Mouse (Mus musculus): ENCODE results near the gene Cd44. TPM values are rescaled to one million over a fixed set of nuclear protein-coding genes. Genes with fewer than 3 reads are reported as not detected.
A peak's percentile ranks its signal among the peaks of the same experiment; 100 is the strongest.

Cd44 gene
- total RNA-seq, 2 experiments from 2014 or later, result 4.1 to 5.2 TPM

DNA sequence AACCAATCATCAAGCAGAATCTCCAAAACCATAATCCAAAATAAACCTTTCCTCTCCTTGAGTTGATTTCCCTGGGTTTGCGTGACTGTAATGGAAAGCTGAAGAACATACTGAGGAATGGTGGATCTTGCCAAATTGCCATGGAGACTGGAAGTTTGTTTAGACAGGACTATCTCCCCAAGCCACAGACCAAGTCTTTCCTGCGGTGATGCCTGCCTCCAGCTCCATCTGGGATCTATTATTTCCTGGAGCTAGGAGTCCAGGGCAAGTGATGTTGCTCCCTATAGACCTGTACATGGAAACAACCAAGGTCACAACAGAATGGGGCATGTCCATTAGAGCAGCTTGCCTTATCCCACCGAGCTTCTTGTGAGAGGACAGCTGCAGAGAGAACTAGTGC lies 15.1 kb upstream of the Cd44 start:
- intact Hi-C loops (cut with DNase I), result no loop called here
- peak; percentile 36 to 71 for DNase-seq (ENCODE audit: low spot score in 2 of 2)

DNA sequence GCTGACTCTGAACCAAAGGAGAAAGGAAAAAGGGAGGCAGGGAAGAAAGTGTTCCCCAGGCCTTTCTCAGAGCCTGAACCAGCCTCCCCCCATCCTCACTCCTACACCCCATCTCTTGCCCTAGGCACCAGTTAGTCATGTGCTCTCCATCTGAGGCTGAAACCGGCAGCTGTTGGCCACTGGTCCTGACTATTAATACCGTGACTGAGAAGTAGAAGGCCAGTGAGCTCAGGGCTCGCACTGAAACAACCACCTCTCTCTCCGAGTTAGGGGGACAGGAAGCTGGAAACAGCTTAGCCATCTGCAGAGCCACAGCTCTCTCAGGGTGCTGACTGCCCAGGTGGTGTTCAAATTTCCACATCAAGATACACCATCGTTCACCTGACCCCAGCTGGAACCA lies 13.2 kb upstream of the Cd44 start:
- intact Hi-C loops (cut with DNase I), result no loop called here
- DNase-seq (ENCODE audit: low spot score in 2 of 2), result no peak

DNA sequence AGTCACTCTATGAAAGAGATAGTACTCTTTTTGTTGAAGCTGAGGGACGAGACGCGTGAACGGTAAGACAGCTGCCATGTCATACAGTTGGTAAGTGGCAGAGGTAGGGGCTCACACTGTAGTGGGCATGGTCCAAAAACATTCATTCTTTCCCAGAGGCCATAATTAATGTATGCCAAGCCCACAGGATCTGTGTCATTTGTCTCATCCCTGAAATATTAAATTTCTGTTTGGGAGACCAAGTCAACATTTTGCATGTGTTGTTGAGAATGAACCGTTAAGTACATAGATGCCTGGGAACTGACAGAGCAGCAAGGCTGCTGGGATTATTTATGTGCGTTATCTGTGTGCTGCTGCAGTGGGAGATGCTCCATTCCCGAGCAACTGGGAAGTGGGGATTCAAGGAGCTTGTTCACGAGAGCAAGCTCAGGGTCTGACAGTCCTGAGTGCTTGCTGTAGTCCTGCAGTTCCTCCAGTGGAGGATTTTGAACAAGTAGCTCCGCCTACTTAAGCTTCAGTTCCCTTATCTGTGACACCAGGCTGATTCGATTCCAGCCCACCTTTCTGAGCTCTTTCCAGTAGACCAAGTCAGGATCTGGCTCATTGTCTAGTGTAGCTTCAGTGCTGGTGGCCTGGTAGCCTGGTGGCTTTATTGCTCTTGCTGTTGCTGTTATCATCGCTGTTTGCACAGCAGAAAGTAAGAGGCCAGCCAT lies 12.5 kb upstream of the Cd44 start:
- DNase-seq (ENCODE audit: low spot score in 2 of 2), result no peak
- intact Hi-C loops (cut with DNase I), result no loop called here

- no peak for DNase-seq (ENCODE audit: low spot score in 2 of 2)
- intact Hi-C loops (cut with DNase I), result no loop called here
Observed at GRCm38 (mm10) chr2:102912951-102913350, 11.5 kb upstream of the Cd44 start.

GRCm38 (mm10) chr2:102912469-102912868 lies 11.0 kb upstream of the Cd44 start:
- no peak for DNase-seq (ENCODE audit: low spot score in 2 of 2)
- intact Hi-C loops (cut with DNase I), result no loop called here

GRCm38 (mm10) chr2:102909403-102909802 lies 7.9 kb upstream of the Cd44 start:
- intact Hi-C loops (cut with DNase I), result no loop called here
- DNase-seq (ENCODE audit: low spot score in 2 of 2), result no peak

GRCm38 (mm10) chr2:102905604-102906003 lies 4.1 kb upstream of the Cd44 start:
- DNase-seq (ENCODE audit: low spot score in 2 of 2), result no peak
- intact Hi-C loops (cut with DNase I), result no loop called here

GRCm38 (mm10) chr2:102901828-102902223 lies 361 bp upstream of the Cd44 start:
- no peak for DNase-seq (ENCODE audit: low spot score in 2 of 2)
- intact Hi-C loops (cut with DNase I), result no loop called here

GRCm38 (mm10) chr2:102900230-102900721 lies 1.2 kb downstream of the Cd44 start:
- intact Hi-C loops (cut with DNase I), result no loop called here
- no peak for DNase-seq (ENCODE audit: low spot score in 2 of 2)

DNA sequence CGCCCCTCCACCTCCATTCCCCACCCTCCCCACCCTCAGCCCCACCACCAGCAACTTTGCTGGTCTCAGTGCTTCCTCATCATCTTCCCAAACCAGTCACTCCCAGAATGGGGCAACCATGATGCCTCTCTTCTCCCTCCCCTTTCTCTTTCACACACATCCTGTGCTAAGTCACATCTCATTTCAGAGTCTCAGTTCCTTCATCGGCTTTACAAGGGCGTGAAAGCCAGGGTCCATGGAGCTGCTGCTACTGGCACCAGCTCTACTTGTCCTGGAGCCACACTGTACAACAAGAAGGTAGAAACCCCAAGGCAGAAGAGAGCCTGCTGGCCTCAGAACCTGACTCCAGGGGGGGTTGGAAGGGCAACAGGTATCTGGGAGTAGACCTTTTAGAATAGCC lies 2.2 kb downstream of the Cd44 start:
- DNase-seq (ENCODE audit: low spot score in 2 of 2), result no peak
- intact Hi-C loops (cut with DNase I), result no loop called here

GRCm38 (mm10) chr2:102898585-102898984 lies 2.9 kb downstream of the Cd44 start:
- intact Hi-C loops (cut with DNase I), result no loop called here
- DNase-seq (ENCODE audit: low spot score in 2 of 2), result no peak

GRCm38 (mm10) chr2:102896154-102896553 lies 5.3 kb downstream of the Cd44 start:
- intact Hi-C loops (cut with DNase I), result no loop called here
- DNase-seq (ENCODE audit: low spot score in 2 of 2), result no peak

GRCm38 (mm10) chr2:102895197-102895596 lies 6.3 kb downstream of the Cd44 start:
- DNase-seq (ENCODE audit: low spot score in 2 of 2), result no peak
- intact Hi-C loops (cut with DNase I), result no loop called here

DNA sequence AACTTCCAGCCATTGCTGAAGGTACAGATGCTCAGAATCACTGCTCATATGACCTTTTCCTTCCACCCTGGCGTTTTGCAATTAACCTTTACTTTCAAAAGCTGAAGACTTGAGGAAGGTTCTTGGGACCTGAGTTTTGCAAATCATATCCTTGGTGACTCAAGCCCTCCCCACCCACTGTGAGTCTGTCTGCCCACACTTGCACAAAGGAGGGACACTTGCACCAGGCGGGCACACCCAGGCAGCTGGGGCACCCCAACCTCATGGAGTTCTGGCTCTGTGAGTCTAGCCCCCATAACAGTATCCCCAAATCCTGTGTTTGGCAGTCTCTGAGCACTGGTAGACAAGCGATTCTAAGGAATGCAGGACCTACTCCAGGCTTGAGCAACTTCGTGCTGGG lies 6.7 kb downstream of the Cd44 start:
- no peak for DNase-seq (ENCODE audit: low spot score in 2 of 2)
- intact Hi-C loops (cut with DNase I), result no loop called here

DNA sequence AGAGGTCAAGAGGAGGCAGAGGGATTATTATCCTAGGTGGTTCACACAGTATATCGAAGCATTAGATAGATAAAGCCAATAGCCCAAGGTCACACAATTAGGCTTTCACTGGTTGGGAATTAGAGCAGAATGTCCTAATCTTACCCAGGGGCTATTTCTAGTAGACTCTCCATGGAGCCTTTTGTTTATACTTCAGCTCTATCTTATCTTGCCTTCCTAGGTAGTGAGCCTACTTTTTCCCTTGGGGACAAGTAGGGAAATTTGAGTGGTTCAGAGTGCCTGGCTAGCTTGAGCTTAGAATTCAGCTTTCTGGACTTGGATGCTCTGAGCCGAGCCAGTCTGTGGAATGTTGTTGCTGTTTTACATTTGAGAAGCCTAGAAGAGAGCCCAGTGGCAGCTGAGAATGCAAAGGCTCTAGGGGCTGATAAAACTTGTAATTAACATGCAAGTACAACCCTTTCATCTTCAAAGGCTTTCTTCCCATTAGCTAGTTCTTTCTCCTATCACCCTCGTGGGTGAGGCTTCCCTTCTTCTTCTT lies 12.7 kb downstream of the Cd44 start:
- intact Hi-C loops (cut with DNase I), result no loop called here
- DNase-seq (ENCODE audit: low spot score in 2 of 2), result no peak

GRCm38 (mm10) chr2:102887137-102887536 lies 14.3 kb downstream of the Cd44 start:
- no peak for DNase-seq (ENCODE audit: low spot score in 2 of 2)
- intact Hi-C loops (cut with DNase I), result no loop called here

GRCm38 (mm10) chr2:102886306-102886935 lies 15.0 kb downstream of the Cd44 start:
- intact Hi-C loops (cut with DNase I), result no loop called here
- DNase-seq (ENCODE audit: low spot score in 2 of 2), result no peak

DNA sequence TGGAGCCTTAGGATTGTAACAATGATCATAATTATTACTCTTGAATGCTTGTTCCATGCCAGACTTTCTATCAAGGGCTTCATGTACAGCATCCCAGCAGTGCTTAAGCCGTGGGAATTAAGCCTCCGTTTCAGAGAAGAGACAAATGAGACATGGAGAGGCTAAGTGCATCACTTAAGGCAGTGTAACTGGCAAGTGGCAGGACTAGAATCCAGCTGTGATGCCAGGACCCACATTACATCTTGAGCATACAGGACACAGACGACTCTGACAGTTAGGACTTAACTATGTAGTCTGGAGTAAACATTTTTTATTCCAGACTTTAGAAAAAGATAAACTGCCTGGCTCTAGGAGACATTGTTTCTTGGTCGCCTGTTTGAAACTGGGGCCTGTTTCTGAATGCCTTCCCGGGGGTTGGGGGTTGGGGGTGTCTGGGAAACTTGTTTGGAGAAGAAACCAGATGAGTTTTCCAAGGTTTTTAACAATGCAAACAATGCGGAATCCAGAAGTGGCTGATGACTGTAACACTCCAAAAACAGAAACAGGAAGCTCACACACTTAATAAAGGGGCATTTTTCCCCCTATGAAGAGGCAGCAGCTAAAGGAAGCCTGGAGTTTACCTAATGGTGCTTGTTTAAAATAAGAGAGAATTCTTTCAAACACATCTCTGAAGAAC lies 18.7 kb downstream of the Cd44 start:
- DNase-seq (ENCODE audit: low spot score in 2 of 2), result no peak
- intact Hi-C loops (cut with DNase I), result no loop called here

DNA sequence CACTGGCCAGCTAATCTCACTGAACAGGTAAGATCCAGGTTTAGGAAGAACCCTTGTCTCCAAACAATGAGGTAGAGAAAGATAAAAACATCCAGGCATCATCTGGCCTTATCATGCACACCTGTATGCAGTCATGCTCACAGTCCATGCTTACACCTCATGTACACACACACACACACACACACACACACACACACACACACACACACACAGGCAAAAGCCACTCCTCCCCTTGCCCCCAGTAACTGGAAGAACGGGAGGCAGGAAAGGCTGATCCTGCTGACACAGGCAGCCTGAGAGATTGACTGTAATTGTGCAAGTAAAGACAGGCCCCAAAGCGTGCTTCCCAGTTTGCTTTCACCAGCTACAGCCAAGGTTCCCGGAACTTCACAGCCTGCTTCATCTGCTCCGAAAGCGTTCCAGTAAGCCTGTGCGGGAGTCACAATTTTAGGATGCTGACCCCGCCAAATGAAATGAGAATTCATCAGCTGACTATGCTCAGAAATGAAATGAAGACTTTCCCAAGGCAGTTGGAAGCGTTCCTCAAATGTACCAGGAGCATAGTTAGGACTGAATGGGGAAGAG lies 19.4 kb downstream of the Cd44 start:
- intact Hi-C loops (cut with DNase I), result no loop called here
- DNase-seq (ENCODE audit: low spot score in 2 of 2), result peak in 1 of 2 experiments; percentile 8

GRCm38 (mm10) chr2:102878513-102878912 lies 23.0 kb downstream of the Cd44 start:
- intact Hi-C loops (cut with DNase I), result no loop called here
- DNase-seq (ENCODE audit: low spot score in 2 of 2), result no peak
